Mouse (Mus musculus) Patski (cell line): ENCODE measurements at regions not wholly inside any gene's neighbourhood (a gene's known extent, or its start where the extent isn't known, plus 50 kb on each side); places are given as distances from the start of the nearest gene placed in this dataset.

Experiments used
- ATAC-seq: fragments of 100-300 bp; one replicate; pipeline ENCODE4 v1.8.0; 2021
- CTCF ChIA-PET: fragments of 350-600 bp; sonication (Branson Sonifier 250); formaldehyde crosslinking; loops from one replicate; lab custom pipeline; 2022; ENCODE audit warnings: inconsistent platforms; lab: Charles Lee
- POLR2A ChIA-PET: fragments of 350-600 bp; sonication (Branson Sonifier 250); formaldehyde crosslinking; loops from one replicate; lab custom pipeline; 2022; ENCODE audit warnings: antibody characterized with exemption, inconsistent platforms; lab: Charles Lee
- DNase-seq: peaks from one replicate; pipeline ENCODE4 v3.0.0-alpha.2; 2011; ENCODE audit warnings: low read depth, low spot score
- H3K27me3 ChIP-seq: fragments of 371-371 bp; one replicate; pipeline ENCODE4 v1.5.1; 2021
- CTCF ChIP-seq: fragments of 100-300 bp; IDR thresholded peaks from one replicate; pipeline ENCODE4 v1.5.1; 2021
- in situ Hi-C: fragments of 300-500 bp; cut with MboI; formaldehyde crosslinking; loops from 3 replicates; pipeline ENCODE4 v1.11.1; 2018; ENCODE audit warnings: low pct_unique_long_range_greater_than_20kb, mixed read lengths

DNA sequence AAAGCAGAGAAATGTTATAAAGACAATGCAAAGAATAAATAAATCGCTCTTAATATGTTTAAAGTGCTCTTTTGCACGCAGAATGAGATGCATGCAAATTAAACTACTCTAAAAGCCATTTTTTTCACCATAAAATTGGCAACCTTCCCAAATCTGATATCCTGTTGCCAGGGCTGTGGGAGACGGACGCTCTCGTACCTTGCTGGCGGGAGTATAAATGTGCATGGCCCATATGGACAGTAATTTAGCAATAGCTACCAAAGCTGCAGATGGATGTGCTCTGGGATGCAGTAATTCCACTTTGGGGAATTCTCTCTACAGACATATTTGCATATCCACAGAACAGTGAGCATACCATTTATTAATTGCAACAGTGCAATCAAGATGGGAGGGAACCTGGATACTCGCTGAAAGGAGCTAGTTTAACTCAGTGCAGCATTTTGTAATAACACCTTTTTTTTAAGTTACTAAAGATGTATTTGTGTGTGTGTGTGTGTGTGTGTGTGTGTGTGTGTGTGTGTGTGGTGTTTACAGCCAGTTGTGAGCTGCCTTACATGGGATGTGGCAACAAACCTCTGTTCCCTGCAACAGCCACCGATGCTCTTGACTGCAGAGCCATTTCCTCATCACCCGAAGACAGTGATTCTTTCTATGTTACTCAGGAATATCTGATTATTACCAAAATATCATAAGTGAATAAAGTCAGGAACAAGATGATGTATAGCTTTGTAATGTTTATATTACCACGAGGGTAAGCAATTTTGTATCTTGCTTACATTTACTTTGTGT, 141.4 kb downstream of the Cartpt start:
- ATAC-seq = no peak
- in situ Hi-C loops = no loop called here
- POLR2A ChIA-PET = no interaction called here
- CTCF ChIA-PET = interaction anchor here (0.8 kb wide), 1 partner anchor 19 kb away, joined by 3 read pairs; no protein-coding TSS in a partner anchor
- no peak for DNase-seq
- no peaks in the 10 kb centered on the region for H3K27me3 ChIP-seq
- TF ChIP-seq CTCF = no peak

GRCm38 (mm10) chr13:99754701-99755100, 146.2 kb downstream of the Cartpt start:
- DNase-seq = no peak
- H3K27me3 ChIP-seq = no peaks in the 10 kb centered on the region
- ChIA-PET POLR2A (no interaction called here), CTCF (interaction anchor here (0.9 to 1.2 kb wide), 2 partner anchors 9 to 12 kb away, joined by 3 read pairs; no protein-coding TSS in a partner anchor)
- in situ Hi-C loops = no loop called here
- no peak for ATAC-seq
- TF ChIP-seq CTCF = no peak

- DNase-seq = no peak
- in situ Hi-C loops = no loop called here
- CTCF ChIA-PET = interaction anchor here (0.9 to 1.2 kb wide), 2 partner anchors 9 to 12 kb away, joined by 3 read pairs; no protein-coding TSS in a partner anchor
- POLR2A ChIA-PET = no interaction called here
- no peak for TF ChIP-seq CTCF
- no peaks in the 10 kb centered on the region for H3K27me3 ChIP-seq
- no peak for ATAC-seq
Observed at GRCm38 (mm10) chr13:99754251-99754652, 146.6 kb downstream of the Cartpt start.

- in situ Hi-C loops = no loop called here
- DNase-seq (no peak), ATAC-seq (no peak)
- POLR2A ChIA-PET = no interaction called here
- CTCF ChIA-PET = no interaction called here
- H3K27me3 ChIP-seq = no peaks in the 10 kb centered on the region
- TF ChIP-seq CTCF = no peak
Observed at GRCm38 (mm10) chr13:99753526-99753925, 147.4 kb downstream of the Cartpt start.

DNA sequence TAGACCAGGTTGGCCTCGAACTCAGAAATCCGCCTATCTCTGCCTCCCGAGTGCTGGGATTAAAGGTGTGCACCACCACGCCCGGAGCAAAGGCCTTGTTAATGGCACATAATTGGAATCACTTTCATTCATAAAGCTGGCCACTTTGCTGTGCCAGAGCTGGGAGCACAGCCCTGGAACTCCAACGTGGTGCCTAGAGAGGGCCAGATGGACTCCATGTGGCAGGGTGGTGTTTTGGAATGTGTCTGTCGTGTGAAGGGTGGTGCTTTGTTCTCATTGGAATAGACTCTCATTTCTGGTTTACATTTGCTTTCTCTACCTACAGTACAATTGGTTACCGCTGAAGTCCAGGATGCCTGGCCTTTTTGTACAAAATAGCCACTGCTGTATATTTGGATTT, 150.2 kb downstream of the Cartpt start:
- in situ Hi-C loops = no loop called here
- CTCF ChIA-PET = no interaction called here
- DNase-seq (no peak), ATAC-seq (no peak)
- no peaks in the 10 kb centered on the region for H3K27me3 ChIP-seq
- TF ChIP-seq CTCF = no peak
- POLR2A ChIA-PET = no interaction called here

DNA sequence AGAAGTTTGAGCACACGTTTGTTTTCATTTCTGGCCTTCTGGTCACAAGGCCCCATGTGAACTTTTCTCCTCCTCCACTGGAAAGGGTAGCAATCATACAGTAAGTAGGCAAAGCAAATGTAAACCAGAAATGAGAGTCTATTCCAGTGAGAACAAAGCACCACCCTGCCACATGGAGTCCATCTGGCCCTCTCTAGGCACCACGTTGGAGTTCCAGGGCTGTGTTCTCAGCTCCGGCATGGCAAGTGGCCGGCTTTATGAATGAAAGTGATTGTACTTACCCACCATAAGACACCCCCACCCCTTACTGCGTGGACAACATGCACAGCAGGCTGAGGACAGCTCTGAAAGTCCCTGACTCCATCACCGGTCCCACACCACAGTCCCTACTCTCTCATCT, 151.5 kb downstream of the Cartpt start:
- ATAC-seq (no peak), DNase-seq (no peak)
- CTCF ChIA-PET = interaction anchor here (0.7 kb wide), 1 partner anchor 19 kb away, joined by 3 read pairs; no protein-coding TSS in a partner anchor
- H3K27me3 ChIP-seq = no peaks in the 10 kb centered on the region
- POLR2A ChIA-PET = no interaction called here
- no peak for TF ChIP-seq CTCF
- in situ Hi-C loops = no loop called here

DNA sequence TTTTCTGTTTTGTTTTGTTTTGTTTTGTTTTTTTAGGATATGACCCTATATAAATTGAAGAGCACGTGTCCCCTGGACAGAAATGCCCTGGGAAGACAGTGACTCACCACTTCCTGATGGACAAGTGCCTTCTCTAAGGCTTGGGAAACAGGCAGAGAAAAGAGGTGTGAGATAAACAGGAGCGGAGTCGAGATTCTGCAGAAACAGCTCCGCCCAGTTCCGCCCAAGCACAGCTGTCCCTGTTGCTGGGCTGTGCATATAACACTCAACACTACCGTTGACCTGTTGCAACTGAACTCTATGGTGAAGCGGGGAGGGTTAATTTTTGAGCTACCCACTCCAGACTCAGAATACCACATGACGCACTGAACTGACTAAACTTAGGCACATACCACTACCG, 152.8 kb downstream of the Cartpt start:
- in situ Hi-C loops = no loop called here
- no peaks in the 10 kb centered on the region for H3K27me3 ChIP-seq
- CTCF ChIA-PET = no interaction called here
- ATAC-seq = no peak
- no peak for TF ChIP-seq CTCF
- DNase-seq = no peak
- POLR2A ChIA-PET = no interaction called here

- in situ Hi-C loops = no loop called here
- H3K27me3 ChIP-seq = no peaks in the 10 kb centered on the region
- POLR2A ChIA-PET = no interaction called here
- CTCF ChIA-PET = interaction anchor here (1.1 kb wide), 1 partner anchor 9 kb away, joined by 3 read pairs; no protein-coding TSS in a partner anchor
- DNase-seq (no peak), ATAC-seq (no peak)
- no peak for TF ChIP-seq CTCF
Observed at GRCm38 (mm10) chr13:99745526-99745925, 155.4 kb downstream of the Cartpt start.

GRCm38 (mm10) chr13:99744790-99745120, 156.1 kb downstream of the Cartpt start:
- DNase-seq = no peak
- POLR2A ChIA-PET = no interaction called here

DNA sequence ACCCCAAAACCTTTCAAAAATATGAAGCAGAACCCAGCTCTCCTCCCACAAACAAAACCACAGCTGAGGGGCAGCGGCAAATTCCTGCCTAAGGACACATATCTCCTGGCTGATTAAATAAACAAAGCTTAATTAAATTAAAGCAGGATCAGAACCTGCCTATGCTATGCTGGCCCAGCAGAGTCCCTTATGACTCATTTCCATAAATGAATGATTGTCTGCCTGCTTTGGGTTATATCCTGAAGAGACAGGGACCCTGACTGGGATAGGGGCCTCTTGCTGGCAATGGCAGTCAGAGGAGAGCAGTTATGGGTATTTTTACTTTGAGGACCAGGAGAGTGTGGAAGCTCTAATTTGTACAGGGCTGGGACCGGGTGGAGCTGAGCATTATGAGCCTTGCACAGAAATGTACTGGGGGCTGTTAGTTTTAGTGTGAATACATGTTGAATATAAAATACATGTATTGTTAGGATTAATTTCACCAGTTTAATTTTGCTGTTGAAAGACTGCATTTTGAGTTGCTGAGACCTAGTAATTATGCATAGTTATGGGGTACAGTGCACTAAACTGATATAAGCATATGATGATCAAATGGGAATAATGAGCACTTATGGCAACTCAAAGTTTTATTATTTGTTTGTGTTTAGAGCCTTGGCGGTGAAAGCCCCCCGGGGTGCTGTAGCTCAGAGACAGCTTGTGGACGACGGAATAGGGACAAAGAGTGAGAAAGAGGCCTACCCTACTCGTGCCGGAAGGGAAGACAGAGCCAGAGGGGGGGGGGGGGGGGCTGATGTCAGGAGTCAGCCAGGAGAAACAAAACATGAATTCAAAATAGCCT, 156.7 kb downstream of the Cartpt start:
- DNase-seq (no peak), ATAC-seq (no peak)
- in situ Hi-C loops = no loop called here
- ChIA-PET CTCF (interaction anchor here (1.2 kb wide), 1 partner anchor 13 kb away, joined by 5 read pairs; no protein-coding TSS in a partner anchor), POLR2A (no interaction called here)
- no peak for TF ChIP-seq CTCF
- no peaks in the 10 kb centered on the region for H3K27me3 ChIP-seq

More at GRCm38 (mm10) chr13:99744790-99745120, 156.1 kb downstream of the Cartpt start:
- in situ Hi-C loops = no loop called here
- no peaks in the 10 kb centered on the region for H3K27me3 ChIP-seq
- TF ChIP-seq CTCF = no peak
- CTCF ChIA-PET = interaction anchor here (1.1 to 1.2 kb wide), 2 partner anchors 9 to 13 kb away, joined by 3 to 5 read pairs; no protein-coding TSS in a partner anchor
- ATAC-seq = no peak

- POLR2A ChIA-PET = no interaction called here
- TF ChIP-seq CTCF = no peak
- ATAC-seq (no peak), DNase-seq (no peak)
- H3K27me3 ChIP-seq = no peaks in the 10 kb centered on the region
- in situ Hi-C loops = no loop called here
- CTCF ChIA-PET = interaction anchor here (1.2 to 1.4 kb wide), 2 partner anchors 13 to 46 kb away, joined by 3 read pairs; no protein-coding TSS in a partner anchor
Observed at GRCm38 (mm10) chr13:99742507-99742906, 158.4 kb downstream of the Cartpt start.
